Mouse (Mus musculus) gastrocnemius, adult 8-10 months (tissue): ENCODE data around the gene Bhmt2. TPM values are rescaled to one million over a fixed set of nuclear protein-coding genes. Genes with fewer than 3 reads are reported as not detected.

ENCODE experiments used
- DNase-seq, 2 experiments: peaks; one replicate each; pipeline ENCODE4 v3.0.0; 2022; ENCODE audit warnings: low spot score in 2 of 2
- total RNA-seq, 4 experiments: library from RNA; stranded (reverse); gene quantifications; 2 replicates each; pipeline ENCODE4 v1.2.4; 2022

Bhmt2 gene
- not detected for total RNA-seq

DNA sequence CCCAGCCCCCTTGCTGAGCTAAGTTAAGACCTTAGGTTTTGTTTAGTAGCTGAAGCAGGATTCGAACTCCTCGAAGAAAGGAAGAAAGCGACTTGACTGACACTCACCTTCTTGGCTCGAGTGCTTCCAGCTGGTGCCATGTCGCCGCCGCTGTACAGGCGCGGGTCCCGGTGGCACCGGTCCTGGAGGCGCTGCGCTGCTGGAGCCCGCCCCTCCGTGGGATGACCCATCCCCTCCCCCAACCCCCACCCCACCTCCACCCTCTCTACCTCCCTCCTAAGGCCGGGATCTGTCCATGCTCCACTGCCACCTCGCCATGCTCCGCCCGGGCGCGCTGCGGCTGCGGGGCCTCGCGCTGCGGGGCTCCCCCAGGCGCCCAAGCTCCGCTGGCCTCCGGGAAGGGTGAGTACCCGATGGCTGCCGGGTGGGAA lies at the start of gene Bhmt2, which contains the start of gene Dmgdh:
TSS of gene Bhmt2 (minus strand) at position 172 of the 431 bp plus-strand sequence.
TSS of gene Dmgdh (plus strand) at position 303 of the 431 bp plus-strand sequence.
- DNase-seq = no peak

DNA sequence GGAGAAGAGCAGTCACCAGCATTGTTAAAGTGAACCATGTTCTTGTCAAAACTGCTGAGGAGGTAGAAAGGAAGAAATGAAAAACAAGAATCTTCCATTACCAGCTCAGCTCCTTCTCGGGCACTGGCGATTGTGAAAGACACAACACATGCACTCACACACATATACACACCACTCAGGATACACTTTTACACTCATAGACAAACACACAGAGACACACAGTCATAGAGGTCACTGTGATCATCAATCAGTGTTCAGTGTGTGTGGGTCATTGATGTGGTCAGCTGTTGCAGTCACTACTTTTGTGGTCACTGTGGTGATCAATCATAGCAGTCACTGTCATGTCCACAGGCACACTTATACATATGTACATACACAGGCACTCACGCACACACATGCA lies 49.4 kb upstream of the Bhmt2 start:
- DNase-seq = no peak

DNA sequence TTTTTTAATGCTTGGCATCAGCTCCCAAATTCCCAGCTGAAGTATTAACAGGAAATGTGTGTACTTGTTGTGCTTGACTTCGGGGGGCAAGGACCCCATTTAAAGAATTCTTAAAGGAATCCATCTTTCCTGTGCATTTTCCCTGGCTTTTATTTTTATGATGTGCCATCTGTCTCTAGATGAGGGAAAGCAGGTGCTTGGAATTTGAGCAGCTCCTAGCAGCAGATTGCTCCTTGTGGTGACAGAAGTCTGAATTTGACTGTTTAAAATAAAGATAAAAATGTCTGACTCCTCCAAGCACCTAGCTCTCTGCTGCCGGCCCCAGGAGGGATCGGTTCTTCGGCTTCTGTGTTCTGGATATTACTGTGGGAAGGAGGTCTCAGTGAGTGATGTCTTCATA lies 47.8 kb upstream of the Bhmt2 start:
- DNase-seq = no peak

DNA sequence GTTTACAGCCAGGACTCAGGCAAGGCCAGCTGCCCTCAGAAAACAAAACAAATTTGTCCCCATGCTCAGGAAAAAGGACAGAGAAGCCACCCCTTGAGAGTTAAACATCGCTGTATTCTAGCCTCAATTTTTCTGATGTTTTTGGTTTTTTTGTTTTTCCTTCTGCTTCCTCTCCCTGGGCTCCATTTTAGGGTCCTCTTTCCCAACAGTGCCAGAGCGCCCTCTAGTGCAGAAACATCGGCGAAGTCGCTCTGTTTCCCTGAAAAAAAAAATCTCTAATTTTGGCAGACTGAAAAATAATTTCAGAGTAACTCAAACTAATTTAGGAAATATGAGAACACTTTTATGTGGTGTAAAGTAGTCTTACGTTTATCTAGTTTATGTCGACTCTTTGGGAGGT lies 44.8 kb upstream of the Bhmt2 start:
- no peak for DNase-seq

DNA sequence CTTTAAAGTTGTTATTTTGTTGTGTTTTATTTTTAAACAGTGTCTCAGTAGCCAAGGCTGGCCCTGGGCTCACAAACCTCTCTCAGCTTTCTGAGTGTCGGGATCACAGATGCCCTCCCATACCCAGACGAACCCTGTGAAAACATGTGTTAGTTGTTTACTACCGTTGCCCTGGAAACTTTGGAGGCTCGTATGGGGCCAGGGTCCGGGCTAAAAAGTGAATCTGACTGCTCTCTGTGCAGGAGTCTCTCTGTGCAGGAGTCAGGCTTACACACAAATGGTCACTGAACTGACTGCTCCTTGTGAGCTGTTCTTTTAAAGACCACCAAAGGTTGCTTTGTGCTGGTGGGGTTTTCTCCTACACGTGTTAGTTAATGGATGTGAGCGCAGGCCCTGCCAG lies 43.0 kb upstream of the Bhmt2 start:
- DNase-seq = no peak

DNA sequence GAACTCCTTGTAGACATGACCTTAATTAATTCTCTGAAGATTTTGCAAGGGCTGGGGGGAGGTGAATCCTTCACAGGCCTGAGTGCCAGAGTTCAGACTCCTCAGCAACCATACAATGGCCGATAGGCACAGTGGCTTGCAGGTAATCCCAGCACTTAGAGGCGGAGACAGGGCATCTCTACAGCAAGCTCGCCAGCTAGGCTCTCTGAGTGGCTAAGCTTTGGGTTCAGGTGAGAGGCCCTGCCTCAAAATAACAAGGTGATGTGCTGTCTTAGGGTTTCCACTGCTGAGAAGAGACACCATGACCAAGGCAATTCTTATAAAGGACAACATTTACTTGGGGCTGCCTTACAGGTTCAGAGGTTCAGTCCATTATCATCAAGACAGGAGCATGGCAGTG lies 39.7 kb upstream of the Bhmt2 start:
- DNase-seq = no peak

DNA sequence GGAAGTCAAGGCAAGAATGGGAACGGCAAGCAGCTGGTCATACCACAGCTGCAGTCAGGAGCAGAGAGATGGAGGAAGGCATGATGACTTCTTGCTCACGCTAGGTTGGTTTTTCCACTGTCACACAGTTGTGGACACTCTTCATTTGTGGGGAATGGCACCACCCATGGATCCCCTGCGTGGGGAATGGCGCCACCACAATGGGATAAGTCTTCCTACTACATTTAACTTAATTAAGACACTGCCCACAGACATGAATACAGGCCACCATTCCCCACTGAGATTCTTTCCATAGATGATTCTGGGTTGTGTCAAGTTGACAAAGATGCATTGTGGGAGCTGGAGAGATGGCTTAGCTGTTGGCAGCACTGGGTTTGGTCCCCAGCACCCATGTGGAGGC lies 38.3 kb upstream of the Bhmt2 start:
- DNase-seq = no peak

DNA sequence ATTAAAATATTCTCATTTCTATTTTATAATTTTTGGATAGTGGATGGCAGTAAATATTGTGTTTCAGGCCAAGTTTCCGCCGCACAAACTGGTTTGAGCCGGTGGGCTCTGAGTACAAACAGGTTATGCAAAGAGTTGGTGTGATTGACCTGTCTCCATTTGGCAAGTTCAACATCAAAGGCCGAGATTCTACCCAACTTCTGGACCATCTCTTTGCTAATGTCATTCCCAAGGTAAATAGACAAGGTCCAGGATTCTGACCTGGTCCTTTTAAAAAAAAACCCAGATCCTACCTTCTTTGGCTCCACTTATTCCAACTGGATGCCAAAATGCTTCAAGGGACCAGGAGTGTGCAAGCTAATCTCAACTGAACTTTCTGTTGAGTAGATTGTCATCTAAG lies 37.1 kb upstream of the Bhmt2 start:
- DNase-seq = no peak

DNA sequence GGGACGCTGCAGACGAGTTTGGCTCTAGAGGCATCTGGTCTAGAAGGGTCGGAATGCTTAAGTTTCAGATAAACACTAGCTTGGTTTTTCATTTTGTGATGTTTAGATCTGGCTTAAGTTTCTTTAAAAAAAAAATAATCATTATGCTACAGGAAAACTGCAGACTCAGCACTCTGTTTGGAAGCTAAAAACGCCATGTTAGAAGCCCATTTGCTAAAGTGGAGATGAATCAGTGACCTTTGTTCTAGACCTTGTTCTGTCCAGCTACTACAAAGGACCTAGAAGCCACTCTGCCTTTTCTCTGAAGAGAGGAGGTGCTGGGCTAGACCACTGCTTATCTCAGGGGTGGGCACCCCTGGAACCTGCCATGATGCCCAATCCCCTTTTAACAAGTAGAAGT lies 36.2 kb upstream of the Bhmt2 start:
- no peak for DNase-seq

DNA sequence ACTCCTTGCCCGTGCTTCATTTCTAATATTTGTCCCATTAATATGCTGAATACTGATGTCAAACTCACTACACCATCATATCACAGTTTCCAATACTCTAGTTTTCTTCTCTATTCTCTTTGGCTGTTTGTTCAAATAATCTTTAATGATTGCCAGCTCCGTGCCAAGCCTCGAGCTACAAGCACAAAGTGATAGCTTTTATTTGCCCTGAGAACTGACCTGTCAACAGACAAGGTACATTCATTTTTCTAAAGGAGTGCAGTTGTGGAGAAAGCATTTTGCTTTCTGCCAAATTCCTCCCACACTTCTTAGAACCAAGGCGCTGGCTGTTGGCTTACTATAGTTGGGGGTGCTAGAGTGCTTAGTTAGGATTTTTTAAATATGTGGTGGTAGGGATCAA lies 33.2 kb upstream of the Bhmt2 start:
- DNase-seq = no peak

DNA sequence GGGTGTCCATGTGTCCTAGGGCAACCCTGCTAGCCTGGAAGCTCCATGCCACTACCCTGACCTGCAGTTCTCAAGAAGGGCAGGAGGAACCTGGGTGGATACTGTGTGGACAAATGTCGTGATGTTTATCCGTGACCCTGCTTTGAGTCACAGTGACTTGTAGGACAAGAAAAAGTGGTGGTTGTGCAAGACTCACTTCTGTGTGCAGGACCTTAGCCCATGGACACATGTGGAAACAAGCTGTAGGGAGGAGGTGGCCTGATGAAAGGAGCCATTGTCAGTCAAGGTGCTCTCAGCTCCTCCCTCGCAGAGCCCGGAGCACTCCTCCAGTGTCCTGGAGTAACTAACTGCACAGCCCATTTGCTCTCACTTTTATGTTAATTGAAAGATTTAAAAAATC lies 31.6 kb upstream of the Bhmt2 start:
- no peak for DNase-seq

DNA sequence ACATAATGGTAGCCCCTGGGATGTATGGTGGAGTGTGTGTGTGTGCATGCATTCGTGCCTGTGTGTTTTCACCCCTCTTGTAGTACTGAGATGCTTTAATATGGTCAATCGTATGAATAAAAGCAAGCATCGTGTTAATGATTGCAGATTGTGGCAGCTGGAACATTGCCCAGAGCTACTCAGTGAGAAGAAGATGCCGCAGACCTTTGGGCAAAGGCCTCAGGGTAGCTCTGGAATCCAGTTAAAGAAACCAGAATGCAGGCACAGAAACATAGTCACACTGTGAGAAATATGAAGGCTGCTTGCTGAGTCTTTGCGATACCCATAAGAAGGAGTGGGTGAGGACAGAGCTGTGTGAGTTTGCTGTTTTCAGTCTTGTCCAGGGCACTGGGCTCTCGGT lies 24.8 kb upstream of the Bhmt2 start:
- DNase-seq = no peak

DNA sequence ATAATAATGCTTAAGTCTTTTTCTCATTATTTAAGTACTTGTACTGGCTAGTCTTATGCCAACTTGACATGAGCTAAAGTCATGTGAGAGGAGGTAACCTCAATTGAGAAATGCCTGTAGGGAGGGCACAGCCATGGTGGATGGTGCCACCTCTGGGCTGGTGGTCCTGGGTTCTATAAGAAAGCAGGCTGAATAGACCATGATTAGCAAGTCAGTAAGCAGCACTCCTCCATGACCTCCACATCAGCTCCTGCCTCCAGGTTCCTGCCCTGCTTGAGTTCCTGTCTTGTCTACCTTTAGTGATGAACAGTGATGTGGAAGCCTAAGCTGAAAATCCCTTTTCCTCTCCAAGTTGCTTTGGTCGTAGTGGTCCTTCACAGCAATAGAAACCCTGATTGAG lies 16.7 kb upstream of the Bhmt2 start:
- DNase-seq = no peak

DNA sequence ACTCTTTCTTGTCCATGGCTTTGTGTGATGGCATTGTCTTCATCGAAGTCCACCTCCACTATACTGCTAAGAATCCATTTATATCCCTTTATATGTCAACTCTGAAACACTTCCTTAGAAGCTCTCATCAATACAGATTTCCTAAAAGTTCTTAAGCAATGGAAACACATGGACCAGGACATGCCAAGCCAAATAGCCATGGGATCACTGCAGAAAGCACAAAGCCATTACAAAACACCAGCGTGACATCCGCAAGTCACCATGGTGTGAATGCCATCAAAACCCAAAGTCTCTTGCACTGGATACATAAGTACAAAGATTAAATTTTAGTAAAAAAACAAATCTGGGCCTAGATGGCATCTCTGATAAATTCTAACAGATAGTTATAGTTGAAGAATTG lies 15.5 kb upstream of the Bhmt2 start:
- no peak for DNase-seq

DNA sequence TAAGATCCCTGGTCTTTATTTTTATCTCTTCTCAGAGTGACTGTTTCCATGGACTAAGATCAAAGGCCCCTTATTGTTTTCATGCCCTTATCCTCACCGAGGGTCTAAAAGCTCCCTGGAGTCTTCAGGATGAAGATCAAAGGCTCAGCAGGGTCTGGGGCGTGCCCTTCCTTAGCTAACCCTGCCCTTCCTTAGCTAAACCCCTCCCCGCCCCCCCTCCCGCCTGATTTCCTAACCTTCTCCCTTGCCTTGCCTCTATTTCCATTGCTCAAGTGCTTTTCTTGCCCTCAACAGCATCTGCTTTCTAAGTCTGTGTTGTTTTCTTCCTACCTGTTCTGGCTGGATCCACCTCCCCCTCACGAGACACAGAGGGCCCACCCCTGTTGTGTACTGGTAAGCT lies 13.2 kb upstream of the Bhmt2 start:
- no peak for DNase-seq

DNA sequence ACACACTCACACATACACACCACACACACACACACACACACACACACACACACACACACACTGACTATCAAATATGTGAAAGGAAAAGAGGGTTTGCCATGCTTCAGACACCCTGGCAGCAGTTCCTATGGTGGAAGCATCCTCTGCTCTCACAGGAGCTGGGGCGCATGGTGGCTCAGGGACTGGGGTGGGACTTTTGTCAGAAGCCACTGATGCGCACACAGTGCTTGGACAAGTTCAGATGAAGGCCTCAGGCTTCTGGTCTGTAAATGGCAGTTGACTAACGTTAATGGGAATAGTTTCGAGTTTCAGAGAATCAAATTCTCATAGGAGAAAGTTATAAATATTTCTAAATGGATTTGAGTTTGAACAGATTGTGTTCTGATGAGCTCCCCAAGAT lies 11.1 kb upstream of the Bhmt2 start:
- no peak for DNase-seq

DNA sequence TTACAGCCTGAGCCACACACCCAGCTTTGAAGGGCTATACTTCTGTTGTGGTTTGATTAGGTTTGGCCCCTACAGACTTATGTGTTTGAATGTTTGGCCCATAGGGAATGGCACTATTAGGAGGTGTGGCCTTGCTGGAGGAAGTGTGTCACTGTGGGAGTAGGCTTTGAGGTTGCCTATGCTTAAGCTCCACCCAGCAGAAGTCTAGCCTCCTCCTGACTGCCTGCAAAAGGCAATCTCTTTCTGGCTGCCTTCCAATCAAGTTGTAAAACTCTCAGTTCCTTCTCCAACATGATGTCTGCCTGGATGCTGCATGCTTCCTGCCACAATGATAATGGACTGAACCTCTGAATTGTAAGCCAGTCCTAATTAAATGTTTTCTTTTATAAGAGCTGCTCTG lies 9.2 kb upstream of the Bhmt2 start:
- no peak for DNase-seq

DNA sequence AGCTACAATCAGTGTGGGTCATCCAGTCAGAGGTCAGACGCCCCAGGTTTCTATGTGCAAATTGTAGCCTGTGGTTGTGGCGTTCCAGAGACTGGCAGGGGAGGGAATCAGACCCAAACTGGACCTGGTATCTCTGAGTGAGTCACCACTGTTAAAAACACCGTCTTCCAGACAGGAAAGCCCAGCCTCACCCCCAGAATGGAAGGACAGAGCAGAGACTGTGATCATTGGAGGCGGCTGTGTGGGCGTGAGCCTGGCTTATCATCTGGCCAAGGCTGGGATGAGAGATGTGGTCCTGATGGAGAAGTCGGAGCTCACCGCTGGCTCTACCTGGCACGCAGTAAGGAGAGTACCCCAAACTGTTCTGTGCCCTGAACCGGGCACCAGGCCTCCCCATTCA lies 2.8 kb upstream of the Bhmt2 start:
- DNase-seq = no peak

DNA sequence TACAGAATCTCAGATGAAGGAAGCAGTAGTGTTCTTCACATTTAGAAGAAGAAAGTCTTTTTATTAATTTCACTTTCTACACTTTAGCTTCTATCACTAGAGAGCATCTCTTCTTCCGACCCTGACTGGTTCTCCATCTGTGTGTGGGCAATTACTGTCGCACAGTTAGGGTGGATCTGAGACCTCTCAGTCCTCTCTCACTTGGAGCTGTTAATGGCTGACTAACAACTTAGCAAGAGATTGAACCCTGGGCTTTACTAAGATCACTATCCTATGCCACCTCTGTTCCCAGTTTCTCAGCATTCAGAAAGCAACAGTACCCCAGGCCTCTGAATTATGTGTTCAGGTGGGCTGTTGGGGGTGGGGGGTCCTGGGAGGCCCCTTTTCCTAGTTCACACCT lies 806 bp downstream of the Bhmt2 start:
- DNase-seq = no peak

DNA sequence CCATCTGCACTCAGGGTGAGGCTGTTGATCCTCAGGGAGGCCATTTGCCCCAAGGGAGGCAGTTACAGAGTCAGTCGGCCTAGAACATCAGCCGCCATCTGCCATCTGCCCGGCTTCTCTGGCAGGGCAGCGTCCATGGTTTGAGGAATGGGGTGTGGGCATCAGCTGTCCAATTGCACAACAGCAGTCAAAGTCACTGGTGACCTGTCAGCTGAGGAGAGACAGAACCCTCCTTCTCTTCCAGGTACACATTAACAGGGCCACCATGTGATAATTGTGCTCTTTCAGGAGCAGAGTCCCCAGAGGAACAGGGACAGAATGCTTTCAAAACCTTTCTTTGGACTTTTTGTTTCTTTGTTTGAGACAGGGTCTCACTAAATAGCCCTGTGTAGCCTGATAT lies 1.7 kb downstream of the Bhmt2 start:
- no peak for DNase-seq

DNA sequence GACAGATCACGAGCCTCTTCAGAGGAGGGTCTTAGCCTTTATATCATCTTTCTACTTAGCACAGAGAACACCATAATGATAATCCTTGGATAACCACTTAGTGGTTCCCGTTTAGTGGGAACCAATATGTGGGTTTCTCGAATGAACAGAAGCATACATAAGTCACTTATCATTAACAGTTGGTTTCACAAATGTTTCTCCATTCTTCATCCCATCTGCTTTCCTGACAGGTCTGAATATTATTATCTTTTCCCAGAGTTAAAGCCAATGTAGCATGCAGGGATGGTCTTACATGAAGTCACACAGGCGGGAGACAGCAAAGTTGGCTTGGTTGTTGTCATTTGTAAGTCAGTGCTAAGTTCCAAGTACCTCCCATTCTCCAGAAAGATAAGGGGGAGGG lies 6.5 kb downstream of the Bhmt2 start:
- DNase-seq = no peak

DNA sequence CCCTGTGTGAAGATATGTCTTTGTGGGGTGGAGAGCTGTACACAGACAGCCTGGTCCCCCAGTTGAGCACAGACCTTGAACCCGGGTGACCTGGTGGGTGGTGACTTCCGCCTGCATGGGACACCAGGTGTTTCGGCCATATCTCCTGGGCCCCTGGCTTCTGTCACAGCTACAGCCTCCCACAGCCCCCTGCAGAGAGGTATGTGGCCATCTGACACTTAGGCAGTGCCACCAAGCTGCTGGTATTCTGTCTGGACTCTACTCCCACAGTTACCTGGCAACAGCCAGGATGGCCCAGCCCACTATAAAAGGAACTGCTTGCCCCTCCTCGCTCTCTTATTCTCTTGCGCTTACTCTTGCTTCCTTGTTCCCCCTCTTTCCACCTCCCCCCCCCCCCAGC lies 16.2 kb downstream of the Bhmt2 start:
- DNase-seq = no peak

DNA sequence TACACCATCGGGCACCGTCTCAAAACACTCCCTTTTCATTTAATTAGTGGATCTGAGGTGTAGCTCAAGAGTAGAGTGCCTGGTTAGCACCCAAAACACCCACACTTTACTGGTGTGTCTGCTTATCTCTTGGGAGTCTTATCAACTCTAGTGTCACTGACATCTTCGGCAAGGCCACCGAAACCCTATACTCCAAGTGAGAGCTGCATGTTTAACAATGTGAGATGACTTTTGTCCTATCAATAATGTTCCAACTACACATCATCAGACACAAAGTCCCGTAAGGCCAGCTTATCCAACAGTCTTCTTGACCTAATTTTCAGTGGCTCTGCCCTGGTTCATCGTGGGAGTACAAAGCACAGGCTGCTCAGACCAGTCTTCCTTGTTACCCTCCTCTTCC lies 20.7 kb downstream of the Bhmt2 start:
- no peak for DNase-seq

DNA sequence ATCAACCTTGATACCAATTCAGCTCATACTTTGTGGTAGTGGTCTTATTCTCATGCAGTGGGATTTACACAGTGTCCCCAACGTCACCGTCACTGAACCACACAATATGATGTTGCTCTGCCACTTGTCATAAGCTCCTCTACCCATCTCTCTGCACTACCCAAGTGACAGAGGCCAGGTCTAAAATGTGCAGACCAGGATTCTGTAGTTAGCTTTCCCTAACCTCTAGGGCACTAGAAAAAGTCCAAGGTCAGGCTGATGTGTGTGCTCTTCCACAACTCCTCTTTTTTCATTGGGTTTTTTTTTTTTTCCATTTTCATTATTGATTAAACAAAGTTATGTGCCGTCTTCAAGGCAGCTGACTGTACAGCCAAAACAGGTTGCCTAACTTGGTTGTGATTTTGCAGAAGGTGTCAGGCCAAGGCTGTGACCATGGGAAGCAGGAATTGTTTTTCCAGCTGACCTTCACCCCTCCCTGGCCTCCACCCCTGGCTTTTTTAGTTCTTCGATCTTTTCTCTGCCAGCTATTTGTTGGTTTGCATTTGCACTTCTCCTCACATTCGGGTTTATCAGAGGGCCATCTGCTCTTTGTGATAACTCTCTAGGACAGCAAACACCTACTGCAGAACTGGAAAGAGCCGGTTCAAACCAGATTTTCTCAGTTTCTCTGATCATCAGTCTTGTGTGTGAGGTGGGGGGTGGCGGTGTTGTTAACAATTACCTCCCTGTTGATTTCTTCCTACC lies 25.5 kb downstream of the Bhmt2 start:
- DNase-seq = no peak
